Mouse (Mus musculus): Measurements from ENCODE around the gene Slc22a15. TPM values are rescaled to one million over a fixed set of nuclear protein-coding genes. Genes with fewer than 3 reads are reported as not detected.

Gene Slc22a15
- polyA plus RNA-seq, 1 experiment from 2014 or later: 5.5 TPM

- no peaks in the 10 kb centered on the region for H3K9me3 ChIP-seq (ENCODE audit: control insufficient read depth, low read length)
- H3K9ac ChIP-seq (ENCODE audit: low read length): no peak overlapping the region
- H3K4me1 ChIP-seq (replicated peaks; ENCODE audit: control insufficient read depth, insufficient read depth, low read length): no peaks in the 10 kb centered on the region
- 55% methylated on average over 2 of the region's 2 CpGs for WGBS
- H3K27me3 ChIP-seq (ENCODE audit: control insufficient read depth, insufficient read depth, low read length): no peaks in the 10 kb centered on the region
- H3K36me3 ChIP-seq (ENCODE audit: control insufficient read depth, insufficient read depth, low read length): no peaks in the 10 kb centered on the region
- ATAC-seq (replicated peaks; ENCODE audit: low FRiP score) (no peak), DNase-seq (ENCODE audit: low spot score) (no peak)
- H3K27ac ChIP-seq (ENCODE audit: low read depth, low read length): no peak overlapping the region
- no peak overlapping the region for H3K4me2 ChIP-seq (ENCODE audit: low read depth, low read length, severe bottlenecking)
- no peak overlapping the region for H3K4me3 ChIP-seq (ENCODE audit: low read depth, low read length)
These were observed 17.2 kb downstream of the Slc22a15 start for GRCm38 (mm10) chr3:101907049-101907448.

GRCm38 (mm10) chr3:101904776-101905175 is 19.5 kb downstream of the Slc22a15 start:
- no peak for DNase-seq (ENCODE audit: low spot score)
- Histone ChIP-seq H3K4me2 (ENCODE audit: low read depth, low read length, severe bottlenecking) (no peak overlapping the region), H3K9ac (ENCODE audit: low read length) (no peak overlapping the region), H3K9me3 (ENCODE audit: control insufficient read depth, low read length) (no peaks in the 10 kb centered on the region), H3K27ac (ENCODE audit: low read depth, low read length) (no peak overlapping the region), H3K27me3 (ENCODE audit: control insufficient read depth, insufficient read depth, low read length) (no peaks in the 10 kb centered on the region), H3K4me1 (replicated peaks; ENCODE audit: control insufficient read depth, insufficient read depth, low read length) (no peaks in the 10 kb centered on the region), H3K4me3 (ENCODE audit: low read depth, low read length) (no peak overlapping the region), H3K36me3 (ENCODE audit: control insufficient read depth, insufficient read depth, low read length) (no peaks in the 10 kb centered on the region)
- 94% methylated on average over 7 of the region's 7 CpGs for WGBS
- ATAC-seq (replicated peaks; ENCODE audit: low FRiP score): no peak

- Histone ChIP-seq H3K27me3 (ENCODE audit: control insufficient read depth, insufficient read depth, low read length) (no peaks in the 10 kb centered on the region), H3K4me3 (ENCODE audit: low read depth, low read length) (no peak overlapping the region), H3K36me3 (ENCODE audit: control insufficient read depth, insufficient read depth, low read length) (no peaks in the 10 kb centered on the region), H3K4me1 (replicated peaks; ENCODE audit: control insufficient read depth, insufficient read depth, low read length) (no peaks in the 10 kb centered on the region), H3K9ac (ENCODE audit: low read length) (no peak overlapping the region), H3K9me3 (ENCODE audit: control insufficient read depth, low read length) (no peaks in the 10 kb centered on the region), H3K27ac (ENCODE audit: low read depth, low read length) (no peak overlapping the region), H3K4me2 (ENCODE audit: low read depth, low read length, severe bottlenecking) (no peak overlapping the region)
- ATAC-seq (replicated peaks; ENCODE audit: low FRiP score) (no peak), DNase-seq (ENCODE audit: low spot score) (no peak)
- 83% methylated on average over 5 of the region's 5 CpGs for WGBS
These were observed 21.2 kb downstream of the Slc22a15 start for GRCm38 (mm10) chr3:101903091-101903490.

GRCm38 (mm10) chr3:101902344-101902743 is 21.9 kb downstream of the Slc22a15 start:
- no peak for DNase-seq (ENCODE audit: low spot score)
- 74% methylated on average over 7 of the region's 7 CpGs for WGBS
- Histone ChIP-seq H3K4me2 (ENCODE audit: low read depth, low read length, severe bottlenecking) (no peak overlapping the region), H3K27me3 (ENCODE audit: control insufficient read depth, insufficient read depth, low read length) (no peaks in the 10 kb centered on the region), H3K27ac (ENCODE audit: low read depth, low read length) (no peak overlapping the region), H3K4me1 (replicated peaks; ENCODE audit: control insufficient read depth, insufficient read depth, low read length) (no peaks in the 10 kb centered on the region), H3K9ac (ENCODE audit: low read length) (no peak overlapping the region), H3K4me3 (ENCODE audit: low read depth, low read length) (no peak overlapping the region), H3K9me3 (ENCODE audit: control insufficient read depth, low read length) (no peaks in the 10 kb centered on the region), H3K36me3 (ENCODE audit: control insufficient read depth, insufficient read depth, low read length) (no peaks in the 10 kb centered on the region)
- ATAC-seq (replicated peaks; ENCODE audit: low FRiP score): no peak

GRCm38 (mm10) chr3:101897377-101897974 is 26.8 kb downstream of the Slc22a15 start:
- H3K9ac ChIP-seq (ENCODE audit: low read length): no peak overlapping the region

GRCm38 (mm10) chr3:101896893-101897292 is 27.4 kb downstream of the Slc22a15 start:
- Histone ChIP-seq H3K4me2 (ENCODE audit: low read depth, low read length, severe bottlenecking) (no peak overlapping the region), H3K9me3 (ENCODE audit: control insufficient read depth, low read length) (no peaks in the 10 kb centered on the region), H3K27ac (ENCODE audit: low read depth, low read length) (no peak overlapping the region), H3K36me3 (ENCODE audit: control insufficient read depth, insufficient read depth, low read length) (no peaks in the 10 kb centered on the region), H3K4me1 (replicated peaks; ENCODE audit: control insufficient read depth, insufficient read depth, low read length) (no peaks in the 10 kb centered on the region), H3K4me3 (ENCODE audit: low read depth, low read length) (no peak overlapping the region), H3K27me3 (ENCODE audit: control insufficient read depth, insufficient read depth, low read length) (no peaks in the 10 kb centered on the region), H3K9ac (ENCODE audit: low read length) (no peak overlapping the region)
- DNase-seq (ENCODE audit: low spot score) (peak; percentile 86), ATAC-seq (replicated peaks; ENCODE audit: low FRiP score) (no peak; the same call in 1 of the 2 replicates)
- WGBS: 28% methylated on average over 9 of the region's 9 CpGs

More at GRCm38 (mm10) chr3:101897377-101897974, 26.8 kb downstream of the Slc22a15 start:
- no peak overlapping the region for H3K4me3 ChIP-seq (ENCODE audit: low read depth, low read length)
- H3K36me3 ChIP-seq (ENCODE audit: control insufficient read depth, insufficient read depth, low read length): no peaks in the 10 kb centered on the region
- no peaks in the 10 kb centered on the region for H3K27me3 ChIP-seq (ENCODE audit: control insufficient read depth, insufficient read depth, low read length)
- ATAC-seq (replicated peaks; ENCODE audit: low FRiP score) (no peak), DNase-seq (ENCODE audit: low spot score) (no peak)
- H3K27ac ChIP-seq (ENCODE audit: low read depth, low read length): no peak overlapping the region
- H3K9me3 ChIP-seq (ENCODE audit: control insufficient read depth, low read length): no peaks in the 10 kb centered on the region
- H3K4me2 ChIP-seq (ENCODE audit: low read depth, low read length, severe bottlenecking): no peak overlapping the region
- no peaks in the 10 kb centered on the region for H3K4me1 ChIP-seq (replicated peaks; ENCODE audit: control insufficient read depth, insufficient read depth, low read length)
- 93% methylated on average over 15 of the region's 15 CpGs for WGBS

- Histone ChIP-seq H3K4me3 (ENCODE audit: low read depth, low read length) (no peak overlapping the region), H3K4me1 (replicated peaks; ENCODE audit: control insufficient read depth, insufficient read depth, low read length) (no peaks in the 10 kb centered on the region), H3K4me2 (ENCODE audit: low read depth, low read length, severe bottlenecking) (no peak overlapping the region), H3K9me3 (ENCODE audit: control insufficient read depth, low read length) (no peaks in the 10 kb centered on the region), H3K36me3 (ENCODE audit: control insufficient read depth, insufficient read depth, low read length) (no peaks in the 10 kb centered on the region), H3K27ac (ENCODE audit: low read depth, low read length) (no peak overlapping the region), H3K9ac (ENCODE audit: low read length) (no peak overlapping the region), H3K27me3 (ENCODE audit: control insufficient read depth, insufficient read depth, low read length) (no peaks in the 10 kb centered on the region)
- no peak for DNase-seq (ENCODE audit: low spot score)
- no peak for ATAC-seq (replicated peaks; ENCODE audit: low FRiP score)
- 89% methylated on average over 7 of the region's 7 CpGs for WGBS
These were observed 28.8 kb downstream of the Slc22a15 start for GRCm38 (mm10) chr3:101895376-101895910.

GRCm38 (mm10) chr3:101885591-101885990 is 38.7 kb downstream of the Slc22a15 start:
- Histone ChIP-seq H3K4me3 (ENCODE audit: low read depth, low read length) (no peak overlapping the region), H3K9me3 (ENCODE audit: control insufficient read depth, low read length) (no peaks in the 10 kb centered on the region), H3K9ac (ENCODE audit: low read length) (no peak overlapping the region), H3K4me1 (replicated peaks; ENCODE audit: control insufficient read depth, insufficient read depth, low read length) (no peaks in the 10 kb centered on the region), H3K4me2 (ENCODE audit: low read depth, low read length, severe bottlenecking) (no peak overlapping the region), H3K36me3 (ENCODE audit: control insufficient read depth, insufficient read depth, low read length) (no peaks in the 10 kb centered on the region), H3K27ac (ENCODE audit: low read depth, low read length) (no peak overlapping the region), H3K27me3 (ENCODE audit: control insufficient read depth, insufficient read depth, low read length) (no peaks in the 10 kb centered on the region)
- ATAC-seq (replicated peaks; ENCODE audit: low FRiP score): no peak
- no peak for DNase-seq (ENCODE audit: low spot score)
- 32% methylated on average over 3 of the region's 3 CpGs for WGBS

- H3K27me3 ChIP-seq (ENCODE audit: control insufficient read depth, insufficient read depth, low read length): no peaks in the 10 kb centered on the region
- no peak; the same call in 1 of the 2 replicates for ATAC-seq (replicated peaks; ENCODE audit: low FRiP score)
These were observed 39.2 kb downstream of the Slc22a15 start for GRCm38 (mm10) chr3:101885041-101885440.

More at GRCm38 (mm10) chr3:101885041-101885440, 39.2 kb downstream of the Slc22a15 start:
- no peaks in the 10 kb centered on the region for H3K36me3 ChIP-seq (ENCODE audit: control insufficient read depth, insufficient read depth, low read length)
- H3K9ac ChIP-seq (ENCODE audit: low read length): no peak overlapping the region
- H3K4me3 ChIP-seq (ENCODE audit: low read depth, low read length): no peak overlapping the region
- DNase-seq (ENCODE audit: low spot score): no peak
- H3K4me2 ChIP-seq (ENCODE audit: low read depth, low read length, severe bottlenecking): no peak overlapping the region
- no peaks in the 10 kb centered on the region for H3K4me1 ChIP-seq (replicated peaks; ENCODE audit: control insufficient read depth, insufficient read depth, low read length)
- 62% methylated on average over 4 of the region's 4 CpGs for WGBS
- no peaks in the 10 kb centered on the region for H3K9me3 ChIP-seq (ENCODE audit: control insufficient read depth, low read length)
- no peak overlapping the region for H3K27ac ChIP-seq (ENCODE audit: low read depth, low read length)

Measured in forebrain, embryonic 11.5 days (tissue).